Mouse (Mus musculus): ENCODE measurements around the gene Unc13c. TPM values are rescaled to one million over a fixed set of nuclear protein-coding genes. Genes with fewer than 3 reads are reported as not detected.

Unc13c gene
- polyA plus RNA-seq, 1 experiment from 2014 or later, result 0.17 TPM

GRCm38 (mm10) chr9:73725717-73726662, 242.8 kb downstream of the Unc13c start:
- Histone ChIP-seq H3K27ac (replicated peaks; ENCODE audit: low read depth, low read length) (no peak overlapping the region), H3K4me1 (ENCODE audit: control insufficient read depth, insufficient read depth, low read length) (no peaks in the 10 kb centered on the region), H3K9me3 (replicated peaks; ENCODE audit: control insufficient read depth, low read length) (no peaks in the 10 kb centered on the region), H3K4me2 (ENCODE audit: low read depth, low read length) (no peak overlapping the region), H3K4me3 (ENCODE audit: low read depth, low read length) (no peak overlapping the region), H3K36me3 (replicated peaks; ENCODE audit: control insufficient read depth, insufficient read depth, low read depth, low read length) (no peaks in the 10 kb centered on the region), H3K9ac (replicated peaks; ENCODE audit: low read length) (no peak overlapping the region), H3K27me3 (ENCODE audit: control insufficient read depth, insufficient read depth, low read length) (no peaks in the 10 kb centered on the region)
- 79% methylated on average over 6 of the region's 6 CpGs for WGBS
- ATAC-seq (replicated peaks; ENCODE audit: insufficient number of reproducible peaks, low FRiP score, low TSS enrichment, low read depth) (no peak), DNase-seq (ENCODE audit: low spot score) (no peak)

GRCm38 (mm10) chr9:73724776-73725175, 244.0 kb downstream of the Unc13c start:
- H3K36me3 ChIP-seq (replicated peaks; ENCODE audit: control insufficient read depth, insufficient read depth, low read depth, low read length), result no peaks in the 10 kb centered on the region
- H3K4me2 ChIP-seq (ENCODE audit: low read depth, low read length), result no peak overlapping the region
- H3K27ac ChIP-seq (replicated peaks; ENCODE audit: low read depth, low read length), result no peak overlapping the region
- no peak overlapping the region for H3K4me3 ChIP-seq (ENCODE audit: low read depth, low read length)
- no peaks in the 10 kb centered on the region for H3K4me1 ChIP-seq (ENCODE audit: control insufficient read depth, insufficient read depth, low read length)
- no peak overlapping the region for H3K9ac ChIP-seq (replicated peaks; ENCODE audit: low read length)
- no peak for ATAC-seq (replicated peaks; ENCODE audit: insufficient number of reproducible peaks, low FRiP score, low TSS enrichment, low read depth)
- no peaks in the 10 kb centered on the region for H3K9me3 ChIP-seq (replicated peaks; ENCODE audit: control insufficient read depth, low read length)
- no peak for DNase-seq (ENCODE audit: low spot score)
- H3K27me3 ChIP-seq (ENCODE audit: control insufficient read depth, insufficient read depth, low read length), result no peaks in the 10 kb centered on the region
- 87% methylated on average over 4 of the region's 4 CpGs for WGBS

- Histone ChIP-seq H3K4me2 (ENCODE audit: low read depth, low read length) (no peak overlapping the region), H3K4me1 (ENCODE audit: control insufficient read depth, insufficient read depth, low read length) (no peaks in the 10 kb centered on the region), H3K9ac (replicated peaks; ENCODE audit: low read length) (no peak overlapping the region), H3K9me3 (replicated peaks; ENCODE audit: control insufficient read depth, low read length) (no peaks in the 10 kb centered on the region), H3K27me3 (ENCODE audit: control insufficient read depth, insufficient read depth, low read length) (no peaks in the 10 kb centered on the region), H3K4me3 (ENCODE audit: low read depth, low read length) (no peak overlapping the region), H3K27ac (replicated peaks; ENCODE audit: low read depth, low read length) (no peak overlapping the region), H3K36me3 (replicated peaks; ENCODE audit: control insufficient read depth, insufficient read depth, low read depth, low read length) (no peaks in the 10 kb centered on the region)
- no peak for DNase-seq (ENCODE audit: low spot score)
- ATAC-seq (replicated peaks; ENCODE audit: insufficient number of reproducible peaks, low FRiP score, low TSS enrichment, low read depth), result no peak
- 42% methylated on average over 4 of the region's 4 CpGs for WGBS
These were observed 255.3 kb downstream of the Unc13c start for GRCm38 (mm10) chr9:73713508-73713907.

GRCm38 (mm10) chr9:73697103-73697502, 271.7 kb downstream of the Unc13c start:
- H3K27ac ChIP-seq (replicated peaks; ENCODE audit: low read depth, low read length), result no peak overlapping the region
- no peak overlapping the region for H3K4me2 ChIP-seq (ENCODE audit: low read depth, low read length)
- no peaks in the 10 kb centered on the region for H3K27me3 ChIP-seq (ENCODE audit: control insufficient read depth, insufficient read depth, low read length)
- no peaks in the 10 kb centered on the region for H3K4me1 ChIP-seq (ENCODE audit: control insufficient read depth, insufficient read depth, low read length)
- H3K9me3 ChIP-seq (replicated peaks; ENCODE audit: control insufficient read depth, low read length), result no peaks in the 10 kb centered on the region
- no peak for DNase-seq (ENCODE audit: low spot score)
- no peak overlapping the region for H3K4me3 ChIP-seq (ENCODE audit: low read depth, low read length)
- H3K36me3 ChIP-seq (replicated peaks; ENCODE audit: control insufficient read depth, insufficient read depth, low read depth, low read length), result no peaks in the 10 kb centered on the region
- no peak overlapping the region for H3K9ac ChIP-seq (replicated peaks; ENCODE audit: low read length)
- 74% methylated on average over 2 of the region's 2 CpGs for WGBS
- no peak for ATAC-seq (replicated peaks; ENCODE audit: insufficient number of reproducible peaks, low FRiP score, low TSS enrichment, low read depth)

GRCm38 (mm10) chr9:73681580-73681979, 287.2 kb downstream of the Unc13c start:
- H3K36me3 ChIP-seq (replicated peaks; ENCODE audit: control insufficient read depth, insufficient read depth, low read depth, low read length), result no peaks in the 10 kb centered on the region
- no peak overlapping the region for H3K4me2 ChIP-seq (ENCODE audit: low read depth, low read length)
- H3K4me1 ChIP-seq (ENCODE audit: control insufficient read depth, insufficient read depth, low read length), result no peaks in the 10 kb centered on the region
- H3K9me3 ChIP-seq (replicated peaks; ENCODE audit: control insufficient read depth, low read length), result no peaks in the 10 kb centered on the region
- WGBS, result 89% methylated on average over 2 of the region's 2 CpGs
- no peak for ATAC-seq (replicated peaks; ENCODE audit: insufficient number of reproducible peaks, low FRiP score, low TSS enrichment, low read depth)
- no peak for DNase-seq (ENCODE audit: low spot score)
- H3K27me3 ChIP-seq (ENCODE audit: control insufficient read depth, insufficient read depth, low read length), result no peaks in the 10 kb centered on the region
- H3K4me3 ChIP-seq (ENCODE audit: low read depth, low read length), result no peak overlapping the region
- H3K9ac ChIP-seq (replicated peaks; ENCODE audit: low read length), result no peak overlapping the region
- no peak overlapping the region for H3K27ac ChIP-seq (replicated peaks; ENCODE audit: low read depth, low read length)

GRCm38 (mm10) chr9:73680545-73681495, 287.9 kb downstream of the Unc13c start:
- H3K9ac ChIP-seq (replicated peaks; ENCODE audit: low read length), result no peak overlapping the region
- 77% methylated on average over 13 of the region's 13 CpGs for WGBS
- H3K4me1 ChIP-seq (ENCODE audit: control insufficient read depth, insufficient read depth, low read length), result no peaks in the 10 kb centered on the region
- H3K27ac ChIP-seq (replicated peaks; ENCODE audit: low read depth, low read length), result no peak overlapping the region
- H3K4me3 ChIP-seq (ENCODE audit: low read depth, low read length), result no peak overlapping the region
- H3K36me3 ChIP-seq (replicated peaks; ENCODE audit: control insufficient read depth, insufficient read depth, low read depth, low read length), result no peaks in the 10 kb centered on the region
- H3K4me2 ChIP-seq (ENCODE audit: low read depth, low read length), result no peak overlapping the region
- no peak for DNase-seq (ENCODE audit: low spot score)
- ATAC-seq (replicated peaks; ENCODE audit: insufficient number of reproducible peaks, low FRiP score, low TSS enrichment, low read depth), result no peak
- no peaks in the 10 kb centered on the region for H3K27me3 ChIP-seq (ENCODE audit: control insufficient read depth, insufficient read depth, low read length)
- no peaks in the 10 kb centered on the region for H3K9me3 ChIP-seq (replicated peaks; ENCODE audit: control insufficient read depth, low read length)

GRCm38 (mm10) chr9:73671656-73672212, 297.0 kb downstream of the Unc13c start:
- Histone ChIP-seq H3K4me3 (ENCODE audit: low read depth, low read length) (no peak overlapping the region), H3K4me1 (ENCODE audit: control insufficient read depth, insufficient read depth, low read length) (no peaks in the 10 kb centered on the region), H3K9me3 (replicated peaks; ENCODE audit: control insufficient read depth, low read length) (no peaks in the 10 kb centered on the region), H3K27ac (replicated peaks; ENCODE audit: low read depth, low read length) (no peak overlapping the region), H3K4me2 (ENCODE audit: low read depth, low read length) (no peak overlapping the region), H3K9ac (replicated peaks; ENCODE audit: low read length) (no peak overlapping the region), H3K27me3 (ENCODE audit: control insufficient read depth, insufficient read depth, low read length) (no peaks in the 10 kb centered on the region), H3K36me3 (replicated peaks; ENCODE audit: control insufficient read depth, insufficient read depth, low read depth, low read length) (no peaks in the 10 kb centered on the region)
- WGBS, result 72% methylated on average over 6 of the region's 6 CpGs
- DNase-seq (ENCODE audit: low spot score), result no peak
- ATAC-seq (replicated peaks; ENCODE audit: insufficient number of reproducible peaks, low FRiP score, low TSS enrichment, low read depth), result no peak

Measured in embryonic facial prominence, embryonic 11.5 days (tissue).